Mouse (Mus musculus): ENCODE data around the gene Sdk1. TPM values are rescaled to one million over a fixed set of nuclear protein-coding genes. Genes with fewer than 3 reads are reported as not detected.

Sdk1 gene
- polyA plus RNA-seq, 1 experiment, result 1.0 TPM

DNA sequence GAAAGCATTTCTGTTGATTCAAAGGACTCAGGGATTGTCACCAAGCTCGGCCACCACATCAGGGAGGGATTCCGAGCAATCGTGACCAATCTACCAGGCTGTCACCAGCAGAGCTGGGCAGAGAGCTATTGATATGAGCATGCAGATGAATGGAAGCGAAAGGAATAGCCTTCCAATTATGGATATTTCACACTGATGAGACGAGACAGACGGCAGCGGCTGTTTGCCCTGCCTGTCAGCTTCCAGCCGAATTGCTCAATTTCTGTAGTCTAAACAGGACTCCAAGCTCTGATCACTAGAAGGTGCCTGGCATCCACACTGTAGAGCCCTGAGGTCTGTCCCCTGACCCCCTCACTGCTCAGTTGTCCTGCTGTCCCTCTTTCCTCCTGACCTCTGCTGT is 699.3 kb downstream of the Sdk1 start:
- H3K27ac ChIP-seq (ENCODE audit: insufficient read depth, low read depth, low read length), result no peak overlapping the region
- TF ChIP-seq CTCF (IDR thresholded peaks at IDR 0.05; ENCODE audit: extremely low read depth, insufficient read length, insufficient replicate concordance, low read depth, low read length) (no peak), POLR2A (IDR thresholded peaks at IDR 0.05; ENCODE audit: low read depth, low read length) (no peak)
- H3K36me3 ChIP-seq (ENCODE audit: control insufficient read depth, insufficient read depth, low read length), result no peaks in the 10 kb centered on the region
- no peaks in the 10 kb centered on the region for H3K4me1 ChIP-seq (ENCODE audit: control insufficient read depth, insufficient read depth, insufficient read length, low read length)
- H3K4me3 ChIP-seq (ENCODE audit: low read depth, low read length), result no peak overlapping the region
- WGBS, result 84% methylated on average over 8 of the region's 8 CpGs
- no peaks in the 10 kb centered on the region for H3K27me3 ChIP-seq (ENCODE audit: control insufficient read depth, insufficient read depth, low read length)

DNA sequence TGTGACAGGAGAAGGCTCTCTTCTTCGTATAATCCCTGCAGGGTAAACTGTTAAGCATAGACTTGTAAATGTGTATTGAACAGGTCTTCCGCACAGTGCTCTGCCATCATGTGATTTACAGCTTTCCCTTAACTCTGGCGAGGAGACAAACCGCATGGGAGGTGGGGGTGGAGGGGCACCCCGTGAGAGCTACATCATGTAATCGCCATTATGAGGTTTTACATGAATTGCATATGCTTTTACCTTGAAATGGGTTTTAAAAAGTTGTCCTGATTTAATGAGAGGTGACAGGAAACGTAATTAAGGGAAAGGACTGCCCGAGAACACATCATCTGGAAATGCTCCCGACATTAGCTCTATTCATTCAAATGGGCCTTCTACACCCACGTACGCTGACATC is 709.5 kb downstream of the Sdk1 start:
- no peaks in the 10 kb centered on the region for H3K27me3 ChIP-seq (ENCODE audit: control insufficient read depth, insufficient read depth, low read length)
- no peak for TF ChIP-seq CTCF (IDR thresholded peaks at IDR 0.05; ENCODE audit: extremely low read depth, insufficient read length, insufficient replicate concordance, low read depth, low read length)
- TF ChIP-seq POLR2A (IDR thresholded peaks at IDR 0.05; ENCODE audit: low read depth, low read length), result no peak
- no peaks in the 10 kb centered on the region for H3K4me1 ChIP-seq (ENCODE audit: control insufficient read depth, insufficient read depth, insufficient read length, low read length)
- WGBS, result 73% methylated on average over 11 of the region's 11 CpGs
- H3K36me3 ChIP-seq (ENCODE audit: control insufficient read depth, insufficient read depth, low read length), result no peaks in the 10 kb centered on the region
- no peak overlapping the region for H3K27ac ChIP-seq (ENCODE audit: insufficient read depth, low read depth, low read length)
- H3K4me3 ChIP-seq (ENCODE audit: low read depth, low read length), result no peak overlapping the region

DNA sequence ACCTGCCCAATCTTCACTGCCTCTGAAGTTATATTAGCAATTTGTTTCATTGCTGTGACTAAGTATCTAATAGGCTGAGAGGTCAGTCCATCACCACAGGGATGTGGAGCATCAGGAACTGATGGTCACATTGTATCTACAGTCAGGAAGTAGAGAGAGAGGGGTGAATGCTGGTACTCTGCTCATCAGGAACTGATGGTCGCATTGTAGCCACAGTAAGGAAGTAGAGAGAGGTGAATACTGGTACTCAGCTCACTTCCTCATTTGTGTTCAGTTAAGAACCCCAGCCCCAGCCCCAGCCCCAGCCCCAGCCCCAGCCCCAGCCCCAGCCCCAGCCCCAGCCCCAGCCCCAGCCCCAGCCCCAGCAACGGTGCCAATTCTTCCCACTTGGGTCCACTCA is 711.0 kb downstream of the Sdk1 start:
- H3K36me3 ChIP-seq (ENCODE audit: control insufficient read depth, insufficient read depth, low read length), result no peaks in the 10 kb centered on the region
- H3K27ac ChIP-seq (ENCODE audit: insufficient read depth, low read depth, low read length), result no peak overlapping the region
- no peaks in the 10 kb centered on the region for H3K4me1 ChIP-seq (ENCODE audit: control insufficient read depth, insufficient read depth, insufficient read length, low read length)
- no peak for TF ChIP-seq POLR2A (IDR thresholded peaks at IDR 0.05; ENCODE audit: low read depth, low read length)
- TF ChIP-seq CTCF (IDR thresholded peaks at IDR 0.05; ENCODE audit: extremely low read depth, insufficient read length, insufficient replicate concordance, low read depth, low read length), result no peak
- WGBS, result 68% methylated on average over 2 of the region's 2 CpGs
- no peak overlapping the region for H3K4me3 ChIP-seq (ENCODE audit: low read depth, low read length)
- H3K27me3 ChIP-seq (ENCODE audit: control insufficient read depth, insufficient read depth, low read length), result no peaks in the 10 kb centered on the region

DNA sequence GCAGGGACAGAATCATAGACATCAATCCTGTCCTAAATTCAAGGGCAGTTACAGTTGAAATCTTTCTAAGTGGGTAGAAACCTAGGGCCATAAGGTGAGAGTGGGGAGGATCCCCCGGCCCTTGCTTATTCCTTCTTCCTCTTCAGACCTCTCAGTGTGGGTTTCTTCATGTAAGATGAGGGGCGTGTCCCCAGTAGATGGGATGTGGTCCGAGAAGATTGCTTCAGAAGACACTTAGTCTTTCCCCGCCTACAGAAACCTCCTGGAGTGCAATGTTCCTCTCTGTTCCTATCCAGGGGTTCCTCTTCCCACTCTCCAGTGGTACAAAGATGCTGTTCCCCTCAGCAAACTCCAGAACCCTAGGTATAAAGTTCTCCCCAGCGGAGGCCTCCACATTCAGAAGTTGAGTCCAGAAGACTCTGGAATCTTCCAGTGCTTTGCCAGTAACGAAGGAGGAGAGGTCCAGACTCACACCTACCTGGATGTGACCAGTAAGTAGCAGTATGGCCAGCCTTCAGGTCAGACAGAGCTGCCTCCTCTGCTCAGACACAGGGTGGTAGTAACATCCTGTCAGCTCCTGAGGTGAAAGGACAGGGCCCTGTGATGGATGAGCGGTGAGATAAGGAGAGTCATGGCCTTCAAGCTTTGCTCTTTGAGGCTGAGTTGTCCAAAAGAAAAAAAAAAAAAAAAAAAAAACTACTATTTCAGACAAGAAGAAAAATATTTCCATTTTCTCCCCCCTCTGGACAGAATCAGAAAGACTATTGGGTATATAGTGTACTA is 711.6 kb downstream of the Sdk1 start:
- Histone ChIP-seq H3K4me3 (ENCODE audit: low read depth, low read length) (no peak overlapping the region), H3K36me3 (ENCODE audit: control insufficient read depth, insufficient read depth, low read length) (no peaks in the 10 kb centered on the region), H3K27ac (ENCODE audit: insufficient read depth, low read depth, low read length) (no peak overlapping the region), H3K27me3 (ENCODE audit: control insufficient read depth, insufficient read depth, low read length) (no peaks in the 10 kb centered on the region), H3K4me1 (ENCODE audit: control insufficient read depth, insufficient read depth, insufficient read length, low read length) (no peaks in the 10 kb centered on the region)
- TF ChIP-seq POLR2A (IDR thresholded peaks at IDR 0.05; ENCODE audit: low read depth, low read length), result no peak
- no peak for TF ChIP-seq CTCF (IDR thresholded peaks at IDR 0.05; ENCODE audit: extremely low read depth, insufficient read length, insufficient replicate concordance, low read depth, low read length)
- WGBS, result 68% methylated on average over 7 of the region's 7 CpGs

DNA sequence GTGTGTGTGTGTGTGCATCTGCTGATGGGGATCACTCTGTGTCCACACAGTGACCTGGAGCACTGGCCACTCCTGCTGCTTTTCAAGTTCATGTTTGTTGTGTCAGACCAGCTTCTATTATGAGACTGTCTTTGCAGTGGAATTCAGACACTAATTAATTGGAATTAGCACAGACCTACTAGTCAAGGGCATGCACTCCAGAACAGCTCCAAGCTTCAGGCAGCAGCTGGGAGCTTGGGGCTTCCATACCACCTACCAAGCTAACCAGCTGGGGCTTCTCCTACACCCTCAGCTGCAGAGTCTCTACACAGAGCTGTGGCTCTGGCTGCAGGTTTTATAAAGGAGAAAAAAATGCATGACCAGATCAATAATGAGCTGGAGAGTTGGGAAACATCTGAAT is 729.8 kb downstream of the Sdk1 start:
- H3K4me1 ChIP-seq (ENCODE audit: control insufficient read depth, insufficient read depth, insufficient read length, low read length), result no peaks in the 10 kb centered on the region

DNA sequence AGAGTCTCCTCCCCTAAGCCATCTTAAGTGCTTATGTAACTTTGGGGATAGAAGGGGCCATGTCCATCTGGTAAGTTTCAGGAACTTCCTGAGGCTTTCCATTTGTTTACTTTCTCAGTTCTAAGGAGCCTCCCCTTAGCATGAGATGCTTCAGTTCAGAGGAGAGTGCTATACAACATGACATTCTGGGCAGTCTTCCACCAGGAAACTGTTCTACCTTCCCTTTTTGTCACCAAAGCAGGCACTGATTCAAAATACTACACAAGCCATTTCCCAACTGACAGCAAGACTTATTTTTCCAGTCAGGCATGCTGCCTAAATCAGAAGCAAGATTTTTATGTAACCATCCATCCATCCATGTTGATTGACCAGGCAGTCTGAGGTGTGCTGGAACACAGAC is 738.2 kb downstream of the Sdk1 start:
- H3K27ac ChIP-seq (ENCODE audit: insufficient read depth, low read depth, low read length), result no peak overlapping the region
- H3K36me3 ChIP-seq (ENCODE audit: control insufficient read depth, insufficient read depth, low read length), result no peaks in the 10 kb centered on the region
- TF ChIP-seq CTCF (IDR thresholded peaks at IDR 0.05; ENCODE audit: extremely low read depth, insufficient read length, insufficient replicate concordance, low read depth, low read length) (no peak), POLR2A (IDR thresholded peaks at IDR 0.05; ENCODE audit: low read depth, low read length) (no peak)
- no peak overlapping the region for H3K4me3 ChIP-seq (ENCODE audit: low read depth, low read length)
- no peaks in the 10 kb centered on the region for H3K4me1 ChIP-seq (ENCODE audit: control insufficient read depth, insufficient read depth, insufficient read length, low read length)
- no peaks in the 10 kb centered on the region for H3K27me3 ChIP-seq (ENCODE audit: control insufficient read depth, insufficient read depth, low read length)

More for the DNA sequence above, 729.8 kb downstream of the Sdk1 start:
- no peak overlapping the region for H3K27ac ChIP-seq (ENCODE audit: insufficient read depth, low read depth, low read length)
- no peaks in the 10 kb centered on the region for H3K27me3 ChIP-seq (ENCODE audit: control insufficient read depth, insufficient read depth, low read length)
- no peaks in the 10 kb centered on the region for H3K36me3 ChIP-seq (ENCODE audit: control insufficient read depth, insufficient read depth, low read length)
- H3K4me3 ChIP-seq (ENCODE audit: low read depth, low read length), result no peak overlapping the region
- no peak for TF ChIP-seq POLR2A (IDR thresholded peaks at IDR 0.05; ENCODE audit: low read depth, low read length)
- no peak for TF ChIP-seq CTCF (IDR thresholded peaks at IDR 0.05; ENCODE audit: extremely low read depth, insufficient read length, insufficient replicate concordance, low read depth, low read length)

DNA sequence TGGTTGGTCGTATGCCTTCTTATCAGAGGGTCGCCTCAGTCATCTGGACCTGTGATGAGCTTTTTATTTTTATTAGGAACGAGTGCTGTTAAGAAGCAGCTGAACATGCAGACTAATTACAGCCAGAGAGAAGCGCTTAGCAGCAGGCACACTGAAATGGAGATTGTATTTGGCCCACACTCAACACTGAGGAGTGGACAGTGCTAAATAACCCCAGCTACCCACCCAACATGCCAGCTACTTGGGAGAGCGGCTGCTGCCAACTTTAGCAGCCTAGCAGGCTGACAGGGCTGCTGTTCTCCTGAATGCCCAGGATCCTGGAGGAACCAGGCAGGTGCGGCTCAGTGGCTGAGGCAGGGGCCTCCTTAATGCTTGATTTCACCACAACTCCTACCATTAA is 739.5 kb downstream of the Sdk1 start:
- H3K4me3 ChIP-seq (ENCODE audit: low read depth, low read length), result no peak overlapping the region
- H3K27me3 ChIP-seq (ENCODE audit: control insufficient read depth, insufficient read depth, low read length), result no peaks in the 10 kb centered on the region
- no peaks in the 10 kb centered on the region for H3K36me3 ChIP-seq (ENCODE audit: control insufficient read depth, insufficient read depth, low read length)
- no peak for TF ChIP-seq POLR2A (IDR thresholded peaks at IDR 0.05; ENCODE audit: low read depth, low read length)
- no peak for TF ChIP-seq CTCF (IDR thresholded peaks at IDR 0.05; ENCODE audit: extremely low read depth, insufficient read length, insufficient replicate concordance, low read depth, low read length)
- no peak overlapping the region for H3K27ac ChIP-seq (ENCODE audit: insufficient read depth, low read depth, low read length)
- 69% methylated on average over 6 of the region's 6 CpGs for WGBS
- H3K4me1 ChIP-seq (ENCODE audit: control insufficient read depth, insufficient read depth, insufficient read length, low read length), result no peaks in the 10 kb centered on the region

All from small intestine, adult 2 months (tissue).